Mouse (Mus musculus): Measurements from ENCODE around the gene Map3k4. TPM values are rescaled to one million over a fixed set of nuclear protein-coding genes. Genes with fewer than 3 reads are reported as not detected.
"Not testable (repeated sequence)": the region's sequence is repeated elsewhere in the genome, so short reads cannot be mapped to it uniquely, and the experiment has no call there.

The Map3k4 gene
- polyA plus RNA-seq, 1 experiment from 2014 or later: 44.9 TPM

DNA sequence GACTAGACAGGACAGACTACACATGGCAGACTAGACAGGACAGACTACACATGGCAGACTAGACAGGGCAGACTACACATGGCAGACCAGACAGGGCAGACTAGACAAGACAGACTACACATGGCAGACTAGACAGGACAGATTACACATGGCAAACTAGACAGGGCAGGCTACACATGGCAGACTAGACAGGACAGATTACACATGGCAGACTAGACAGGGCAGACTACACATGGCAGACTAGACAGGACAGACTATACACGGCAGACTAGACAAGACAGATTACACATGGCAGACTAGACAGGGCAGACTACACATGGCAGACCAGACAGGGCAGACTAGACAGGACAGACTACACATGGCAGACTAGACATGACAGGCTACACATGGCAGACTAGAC lies 28.8 kb downstream of the Map3k4 start:
- H3K27ac ChIP-seq; H3K9me3 ChIP-seq (replicated peaks); H3K4me2 ChIP-seq; H3K4me3 ChIP-seq; ATAC-seq; H3K27me3 ChIP-seq; H3K36me3 ChIP-seq (ENCODE audit: poor library complexity, severe bottlenecking); H3K9ac ChIP-seq: not testable (repeated sequence)
- 80% methylated on average over 1 of the region's 1 CpGs for WGBS
- H3K4me1 ChIP-seq: peaks cover 40% of the 10 kb centered on the region

DNA sequence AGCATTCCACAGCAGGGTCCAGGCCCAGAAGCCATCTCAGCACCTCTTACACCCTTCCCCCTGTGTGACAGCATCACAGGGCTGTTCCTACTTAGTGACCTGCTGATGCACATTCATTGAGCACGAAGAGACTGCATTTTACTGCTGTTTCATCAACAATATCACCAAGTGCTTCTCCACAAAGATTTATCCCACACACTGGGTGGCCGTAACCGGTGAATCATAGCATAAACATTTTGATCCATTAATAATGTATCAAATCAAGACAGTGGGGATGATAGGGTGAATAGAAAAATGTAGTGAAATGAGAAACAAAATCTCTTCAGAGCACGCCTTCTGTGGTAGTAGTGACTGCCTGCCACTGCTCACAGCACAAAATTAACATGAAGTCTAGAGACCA lies 29.7 kb downstream of the Map3k4 start:
- no peak for ATAC-seq
- 91% methylated on average over 4 of the region's 4 CpGs for WGBS

DNA sequence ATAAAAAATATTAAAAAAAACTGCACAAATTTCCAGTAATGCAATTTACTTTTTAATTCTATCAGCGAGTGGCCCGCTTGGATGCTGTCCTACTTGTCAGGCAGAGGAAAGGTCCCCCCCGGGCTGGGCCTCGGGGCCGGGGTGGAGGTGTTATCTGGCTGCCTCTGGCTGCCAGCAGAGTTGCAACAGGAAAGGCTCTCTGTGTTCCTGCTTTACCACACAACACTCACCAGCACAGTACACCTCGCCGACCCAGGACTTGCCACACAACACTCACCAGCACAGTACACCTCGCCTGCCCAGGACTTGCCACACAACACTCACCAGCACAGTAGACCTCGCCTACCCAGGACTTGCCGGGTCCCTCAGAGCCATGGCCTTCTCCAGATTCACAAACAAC lies 38.8 kb downstream of the Map3k4 start:
- Histone ChIP-seq H3K27me3 (no peaks in the 10 kb centered on the region), H3K36me3 (ENCODE audit: poor library complexity, severe bottlenecking) (peaks cover 29% of the 10 kb centered on the region), H3K9me3 (replicated peaks) (no peaks in the 10 kb centered on the region), H3K4me3 (no peak overlapping the region), H3K9ac (no peak overlapping the region), H3K27ac (no peak overlapping the region), H3K4me1 (no peaks in the 10 kb centered on the region), H3K4me2 (no peak overlapping the region)
- WGBS: 97% methylated on average over 10 of the region's 10 CpGs
- no peak for ATAC-seq

More for the DNA sequence above, 29.7 kb downstream of the Map3k4 start:
- Histone ChIP-seq H3K4me2 (no peak overlapping the region), H3K27me3 (no peaks in the 10 kb centered on the region), H3K27ac (no peak overlapping the region), H3K9me3 (replicated peaks) (no peaks in the 10 kb centered on the region), H3K9ac (no peak overlapping the region), H3K36me3 (ENCODE audit: poor library complexity, severe bottlenecking) (0 out of 2 replicates have a peak, but pooled peaks cover 2% of the 10 kb centered on the region), H3K4me1 (peaks cover 36% of the 10 kb centered on the region), H3K4me3 (no peak overlapping the region)

DNA sequence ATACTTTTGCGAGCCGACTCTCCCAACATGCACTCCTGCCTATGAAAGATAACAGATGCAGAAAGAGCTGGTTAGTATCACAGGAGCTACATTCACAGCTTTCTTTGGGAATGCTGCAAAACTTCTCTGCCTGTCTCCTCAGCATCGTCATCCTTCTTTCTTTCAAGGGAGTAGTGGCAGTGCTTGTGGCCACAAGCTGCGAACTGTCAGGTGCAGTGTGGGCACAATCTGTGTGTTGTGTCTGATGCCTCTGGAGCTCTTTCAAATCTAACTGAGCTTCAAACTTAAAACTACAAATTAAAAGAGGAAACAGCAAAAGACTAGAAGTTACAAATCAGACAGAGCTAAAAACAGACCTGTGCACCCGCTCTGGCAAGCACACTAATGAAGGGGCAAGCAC lies 40.5 kb downstream of the Map3k4 start:
- no peak for ATAC-seq
- H3K9ac ChIP-seq: no peak overlapping the region
- no peaks in the 10 kb centered on the region for H3K27me3 ChIP-seq
- 91% methylated on average over 5 of the region's 5 CpGs for WGBS
- H3K4me3 ChIP-seq: no peak overlapping the region
- H3K27ac ChIP-seq: no peak overlapping the region
- no peak overlapping the region for H3K4me2 ChIP-seq
- no peaks in the 10 kb centered on the region for H3K9me3 ChIP-seq (replicated peaks)
- peaks cover 26% of the 10 kb centered on the region for H3K36me3 ChIP-seq (ENCODE audit: poor library complexity, severe bottlenecking)
- H3K4me1 ChIP-seq: no peaks in the 10 kb centered on the region

DNA sequence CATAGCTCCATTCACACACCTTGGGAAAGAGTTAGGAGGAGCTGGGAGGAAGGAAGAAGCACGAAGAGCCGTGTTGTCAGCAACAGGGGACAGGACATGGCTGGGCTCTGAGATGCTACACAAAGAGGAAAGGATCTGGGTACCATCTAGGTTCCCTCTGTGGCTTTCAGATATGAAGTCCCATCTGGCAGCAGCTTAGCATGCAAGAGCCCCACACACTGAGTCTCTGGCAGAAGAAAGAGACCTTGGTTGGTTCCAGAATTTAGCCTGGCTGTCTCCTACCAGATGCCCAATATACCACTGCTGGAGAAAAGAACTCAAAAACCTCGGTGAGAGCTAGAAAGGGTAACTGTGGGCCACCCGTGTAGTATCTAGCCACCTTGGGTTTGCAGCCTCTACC lies 41.3 kb downstream of the Map3k4 start:
- H3K9me3 ChIP-seq (replicated peaks): no peaks in the 10 kb centered on the region
- WGBS: 87% methylated on average over 4 of the region's 4 CpGs

DNA sequence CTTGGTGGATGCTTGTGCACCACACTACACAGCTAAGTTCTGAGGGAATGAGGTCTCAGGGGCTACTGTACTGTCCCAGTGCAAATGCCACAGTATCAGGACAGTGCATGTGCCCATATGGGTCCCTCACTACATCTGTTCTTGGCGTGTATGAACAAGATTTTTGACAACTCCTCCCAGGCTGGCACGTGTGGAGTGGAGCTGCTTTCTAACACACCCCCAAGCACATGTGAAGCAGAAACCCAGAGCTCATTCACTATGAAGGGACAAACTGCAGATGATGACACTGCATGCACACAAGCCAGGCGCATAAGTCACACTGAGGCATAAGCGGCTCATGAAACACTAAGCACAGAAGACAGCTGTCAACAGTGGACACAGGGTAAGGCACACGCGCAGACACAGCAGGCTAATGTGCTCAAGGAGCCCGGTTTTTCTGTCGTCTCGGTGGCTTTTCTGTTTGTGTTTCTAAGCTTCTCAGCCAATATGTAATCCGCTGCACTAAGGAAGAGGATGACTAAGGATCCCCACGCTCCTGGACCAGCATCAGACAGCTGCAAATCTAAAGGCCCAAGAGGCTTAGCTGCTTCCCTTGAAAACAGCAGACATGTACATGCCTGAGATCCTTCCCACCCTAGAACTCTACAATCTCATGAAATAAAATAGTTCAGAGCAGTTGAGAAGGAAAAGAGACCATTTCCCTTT lies 41.9 kb downstream of the Map3k4 start:
- H3K9ac ChIP-seq: no peak overlapping the region
- no peak for ATAC-seq
- no peaks in the 10 kb centered on the region for H3K27me3 ChIP-seq
- H3K4me2 ChIP-seq: no peak overlapping the region
- H3K9me3 ChIP-seq (replicated peaks): no peaks in the 10 kb centered on the region
- H3K4me1 ChIP-seq: no peaks in the 10 kb centered on the region
- H3K27ac ChIP-seq: 0 out of 2 replicates have a peak overlapping the region, but pooled peaks have one; percentile 17
- H3K36me3 ChIP-seq (ENCODE audit: poor library complexity, severe bottlenecking): peaks cover 32% of the 10 kb centered on the region
- WGBS: 83% methylated on average over 11 of the region's 11 CpGs
- H3K4me3 ChIP-seq: no peak overlapping the region

More for the DNA sequence above, 41.3 kb downstream of the Map3k4 start:
- peak overlapping the region; percentile 17; the same call in 1 of the 2 replicates for H3K27ac ChIP-seq
- no peak overlapping the region for H3K4me3 ChIP-seq
- H3K36me3 ChIP-seq (ENCODE audit: poor library complexity, severe bottlenecking): peaks cover 27% of the 10 kb centered on the region
- H3K27me3 ChIP-seq: no peaks in the 10 kb centered on the region
- no peak overlapping the region for H3K4me2 ChIP-seq
- H3K9ac ChIP-seq: no peak overlapping the region
- no peak for ATAC-seq
- no peaks in the 10 kb centered on the region for H3K4me1 ChIP-seq

DNA sequence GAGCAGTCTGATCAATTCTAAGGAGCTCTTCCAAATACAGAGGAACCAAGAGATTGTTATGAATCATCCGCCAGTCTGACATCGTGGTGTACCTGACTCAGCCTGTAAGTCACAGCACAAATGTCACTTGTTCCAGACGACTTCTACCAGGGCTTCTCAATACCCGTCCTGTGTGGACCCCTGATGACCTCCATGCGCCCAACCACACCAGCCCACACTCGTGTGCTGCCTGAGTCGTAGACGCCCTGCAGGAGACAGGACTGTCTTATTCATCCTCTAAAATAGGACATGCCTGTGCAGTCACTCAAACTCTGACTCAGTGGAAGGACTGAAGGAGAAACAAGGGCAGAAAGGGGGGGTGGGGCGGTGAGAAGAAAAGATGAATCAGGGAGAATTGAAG lies 42.8 kb downstream of the Map3k4 start:
- no peak overlapping the region for H3K4me2 ChIP-seq
- H3K4me3 ChIP-seq: no peak overlapping the region
- peaks cover 41% of the 10 kb centered on the region for H3K36me3 ChIP-seq (ENCODE audit: poor library complexity, severe bottlenecking)
- no peaks in the 10 kb centered on the region for H3K27me3 ChIP-seq
- H3K9ac ChIP-seq: no peak overlapping the region
- no peaks in the 10 kb centered on the region for H3K9me3 ChIP-seq (replicated peaks)
- ATAC-seq: no peak
- no peak overlapping the region for H3K27ac ChIP-seq
- H3K4me1 ChIP-seq: no peaks in the 10 kb centered on the region
- 70% methylated on average over 9 of the region's 9 CpGs for WGBS

DNA sequence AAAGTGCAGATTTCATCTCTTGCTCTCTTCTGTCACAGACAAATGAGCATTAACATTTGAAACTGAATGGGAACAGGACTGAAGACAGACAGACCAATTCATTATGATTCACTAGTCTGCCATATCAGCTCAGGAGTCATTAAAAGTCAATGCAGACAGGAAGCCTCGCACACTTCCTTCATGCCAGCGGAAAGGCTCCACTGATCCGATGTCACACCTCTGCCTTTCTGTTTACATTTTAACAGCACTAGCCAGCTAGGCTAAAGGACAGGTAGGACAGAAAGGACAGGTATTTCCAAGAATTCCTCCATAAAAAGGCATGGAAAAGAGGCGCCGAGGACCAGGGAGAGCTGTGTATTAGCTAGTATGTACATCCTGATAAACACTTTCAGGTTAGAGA lies 45.6 kb downstream of the Map3k4 start:
- H3K27me3 ChIP-seq: no peaks in the 10 kb centered on the region
- no peak overlapping the region for H3K27ac ChIP-seq
- peaks cover 10% of the 10 kb centered on the region; the same call in 1 of the 2 replicates for H3K4me1 ChIP-seq
- ATAC-seq: no peak
- H3K4me2 ChIP-seq: no peak overlapping the region
- no peaks in the 10 kb centered on the region for H3K9me3 ChIP-seq (replicated peaks)
- peaks cover 61% of the 10 kb centered on the region for H3K36me3 ChIP-seq (ENCODE audit: poor library complexity, severe bottlenecking)
- H3K9ac ChIP-seq: no peak overlapping the region
- 91% methylated on average over 5 of the region's 5 CpGs for WGBS
- H3K4me3 ChIP-seq: no peak overlapping the region

DNA sequence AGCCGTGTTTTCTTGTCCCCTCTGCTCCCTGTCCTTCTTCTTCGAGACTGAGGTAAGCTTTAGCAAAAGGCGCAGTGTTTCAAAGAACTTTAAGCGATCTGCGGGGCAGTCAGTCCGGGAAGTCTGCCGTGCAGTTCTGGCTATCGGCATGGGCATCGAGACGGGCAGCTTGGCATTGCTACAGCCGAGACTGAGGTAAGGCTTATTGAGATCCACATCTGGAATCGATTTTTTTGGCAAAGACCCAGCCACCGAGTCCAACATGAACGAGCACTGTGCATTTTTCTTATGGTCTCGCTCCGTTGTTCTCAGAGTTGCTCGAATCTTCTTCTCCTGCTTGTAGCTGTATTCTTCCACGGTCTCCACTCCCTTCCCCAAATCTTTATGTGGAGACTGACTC lies 46.8 kb downstream of the Map3k4 start:
- no peak for ATAC-seq
- whole genome bisulfite sequencing: 94% methylated on average over 18 of the region's 18 CpGs
- peaks cover 54% of the 10 kb centered on the region for H3K36me3 ChIP-seq (ENCODE audit: poor library complexity, severe bottlenecking)
- no peak overlapping the region for H3K4me3 ChIP-seq
- H3K27me3 ChIP-seq: no peaks in the 10 kb centered on the region
- no peaks in the 10 kb centered on the region for H3K9me3 ChIP-seq (replicated peaks)
- peaks cover 19% of the 10 kb centered on the region for H3K4me1 ChIP-seq
- no peak overlapping the region for H3K27ac ChIP-seq
- H3K9ac ChIP-seq: no peak overlapping the region
- H3K4me2 ChIP-seq: no peak overlapping the region

DNA sequence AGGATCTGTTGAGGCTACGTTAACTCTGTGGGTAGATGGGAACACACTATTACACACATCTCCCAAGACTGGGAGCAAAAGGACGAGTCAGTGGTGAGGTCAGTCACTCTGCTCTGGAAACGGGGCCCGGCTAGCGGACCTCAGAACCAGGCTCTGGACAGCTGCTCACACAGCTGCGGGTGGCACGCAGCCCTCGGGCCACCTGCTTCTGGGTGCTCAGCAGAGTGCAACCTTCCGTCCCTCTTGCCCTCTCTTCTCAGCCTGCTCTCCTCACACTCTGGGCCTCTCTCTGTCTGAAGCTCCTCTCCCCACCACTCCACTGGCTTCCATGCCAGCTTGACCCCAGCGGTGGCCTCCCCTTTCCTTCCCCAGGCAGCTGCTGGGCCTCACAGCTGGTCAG lies 50.1 kb downstream of the Map3k4 start:
- Histone ChIP-seq H3K4me1 (peaks cover 26% of the 10 kb centered on the region), H3K9ac (0 out of 2 replicates have a peak overlapping the region, but pooled peaks have one; percentile 2), H3K4me2 (no peak overlapping the region), H3K27me3 (no peaks in the 10 kb centered on the region), H3K27ac (no peak overlapping the region), H3K4me3 (no peak overlapping the region), H3K36me3 (ENCODE audit: poor library complexity, severe bottlenecking) (peaks cover 41% of the 10 kb centered on the region), H3K9me3 (replicated peaks) (no peaks in the 10 kb centered on the region)
- no peak for ATAC-seq
- WGBS: 84% methylated on average over 10 of the region's 10 CpGs

DNA sequence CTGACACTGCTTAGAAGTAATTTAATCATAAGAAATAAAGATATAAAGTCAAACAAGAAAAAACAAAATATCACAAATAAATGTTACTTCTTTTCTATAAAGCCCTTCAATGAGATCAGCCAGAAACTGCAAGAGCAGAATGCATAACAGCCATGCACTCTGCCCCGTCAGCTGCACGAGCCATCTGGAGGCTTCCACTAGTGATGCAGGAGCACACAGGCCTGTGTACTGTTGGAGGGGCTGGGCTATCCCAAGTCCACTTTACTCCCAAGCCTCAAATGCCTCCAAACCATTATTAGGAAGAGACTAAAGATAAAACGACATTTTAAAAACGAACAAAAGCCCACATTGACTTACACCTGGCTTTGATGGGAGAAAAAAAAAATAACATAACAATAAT lies 50.5 kb downstream of the Map3k4 start:
- Histone ChIP-seq H3K27ac (no peak overlapping the region), H3K4me2 (no peak overlapping the region), H3K4me1 (peaks cover 26% of the 10 kb centered on the region), H3K9me3 (replicated peaks) (no peaks in the 10 kb centered on the region), H3K9ac (no peak overlapping the region), H3K36me3 (ENCODE audit: poor library complexity, severe bottlenecking) (peaks cover 46% of the 10 kb centered on the region), H3K27me3 (no peaks in the 10 kb centered on the region), H3K4me3 (no peak overlapping the region)
- ATAC-seq: no peak
- 82% methylated on average over 4 of the region's 4 CpGs for WGBS

DNA sequence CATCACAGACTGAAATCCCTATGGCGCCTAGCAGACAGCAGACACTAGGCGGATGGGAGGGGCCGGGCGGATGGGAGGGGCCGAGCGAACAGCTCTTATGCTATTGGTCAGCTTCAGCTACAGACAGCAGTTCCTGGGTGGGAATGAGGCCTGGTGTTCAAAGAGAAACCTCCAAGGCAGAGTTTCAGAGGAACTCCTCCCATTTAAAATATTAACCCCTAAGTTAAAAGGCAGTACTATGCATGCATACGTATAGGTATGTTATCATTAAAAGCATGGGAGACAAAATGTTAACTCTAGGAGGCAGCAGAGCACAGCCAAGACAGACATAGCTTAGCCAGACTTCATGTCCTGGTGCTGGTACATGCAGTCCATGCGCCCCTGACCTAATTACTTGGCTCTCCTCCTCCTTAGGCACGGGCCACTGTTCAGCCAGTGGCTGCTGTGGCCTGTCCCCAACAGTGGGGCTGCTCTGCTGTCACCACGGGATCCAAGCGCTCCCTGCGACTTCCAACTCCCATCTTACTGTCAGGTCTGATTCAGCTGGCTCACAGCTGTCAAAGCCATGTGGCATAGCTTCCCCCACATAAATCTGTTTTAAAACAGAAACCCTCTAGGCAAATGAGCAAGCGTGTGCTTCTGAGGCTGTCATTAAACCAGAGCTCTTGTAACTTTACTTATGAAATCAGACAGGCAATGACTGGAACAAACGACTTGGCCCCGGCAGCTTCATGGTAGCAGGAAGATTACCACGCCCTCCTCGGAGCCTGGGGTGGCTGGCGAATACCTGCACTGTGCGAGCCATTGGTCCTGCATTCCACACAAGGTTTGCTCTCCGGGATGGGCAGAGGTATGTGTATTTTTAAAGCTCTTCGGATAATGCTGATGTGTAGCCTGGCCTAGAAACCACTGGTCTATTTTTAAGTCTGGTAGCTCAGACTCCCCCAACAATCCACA lies 52.3 kb downstream of the Map3k4 start:
- H3K9ac ChIP-seq: no peak overlapping the region
- peak; percentile 68 for ATAC-seq
- H3K36me3 ChIP-seq (ENCODE audit: poor library complexity, severe bottlenecking): peaks cover 42% of the 10 kb centered on the region
- no peak overlapping the region for H3K4me2 ChIP-seq
- H3K27ac ChIP-seq: peak overlapping the region; percentile 54
- peaks cover 26% of the 10 kb centered on the region for H3K4me1 ChIP-seq
- H3K27me3 ChIP-seq: no peaks in the 10 kb centered on the region
- no peak overlapping the region for H3K4me3 ChIP-seq
- 72% methylated on average over 21 of the region's 21 CpGs for WGBS
- H3K9me3 ChIP-seq (replicated peaks): no peaks in the 10 kb centered on the region
